Mouse (Mus musculus) spleen, postnatal 14 days (tissue): Measurements from ENCODE around the gene Alkbh6.

Source experiments
- DNase-seq, 2 experiments: peaks; one replicate each; pipeline ENCODE4 v3.0.0; 2021 to 2022; ENCODE audit warnings: low spot score in 2 of 2

Alkbh6 gene

GRCm38 (mm10) chr7:30308076-30309005 is at the start of gene Alkbh6:
Gene Alkbh6, plus strand, starts transcription at chr7:30308717.
- DNase-seq: peak; percentile 71 to 76

- DNase-seq: no peak
Measured at GRCm38 (mm10) chr7:30265041-30265440, 43.5 kb upstream of the Alkbh6 start.

- DNase-seq: no peak
Measured at GRCm38 (mm10) chr7:30265531-30265930, 43.0 kb upstream of the Alkbh6 start.

- no peak for DNase-seq
Measured at GRCm38 (mm10) chr7:30265935-30266334, 42.6 kb upstream of the Alkbh6 start.

- DNase-seq: no peak
Measured at GRCm38 (mm10) chr7:30266780-30267179, 41.7 kb upstream of the Alkbh6 start.

- no peak for DNase-seq
Measured at GRCm38 (mm10) chr7:30269641-30270040, 38.9 kb upstream of the Alkbh6 start.

GRCm38 (mm10) chr7:30274383-30274782 is 34.1 kb upstream of the Alkbh6 start:
- no peak for DNase-seq

GRCm38 (mm10) chr7:30278911-30279310 is 29.6 kb upstream of the Alkbh6 start:
- no peak for DNase-seq

- DNase-seq: no peak
Measured at GRCm38 (mm10) chr7:30279536-30279935, 29.0 kb upstream of the Alkbh6 start.

GRCm38 (mm10) chr7:30279951-30280669 is 28.4 kb upstream of the Alkbh6 start, which contains the start of the genes Thap8 and Wdr62:
Gene Thap8, plus strand, starts transcription at chr7:30280094.
Gene Wdr62, minus strand, starts transcription at chr7:30280419.
- DNase-seq: peak; percentile 83 to 89

- DNase-seq: peak; percentile 48 to 58
Measured at GRCm38 (mm10) chr7:30280670-30281138, 27.8 kb upstream of the Alkbh6 start.

GRCm38 (mm10) chr7:30281522-30281921 is 27.0 kb upstream of the Alkbh6 start:
- no peak for DNase-seq

- DNase-seq: no peak
Measured at GRCm38 (mm10) chr7:30282740-30283139, 25.8 kb upstream of the Alkbh6 start.

GRCm38 (mm10) chr7:30286701-30287410 is 21.7 kb upstream of the Alkbh6 start:
- DNase-seq: no peak

GRCm38 (mm10) chr7:30288046-30288445 is 20.5 kb upstream of the Alkbh6 start:
- no peak for DNase-seq

- no peak for DNase-seq
Measured at GRCm38 (mm10) chr7:30289071-30289713, 19.3 kb upstream of the Alkbh6 start.

GRCm38 (mm10) chr7:30289714-30290399 is 18.7 kb upstream of the Alkbh6 start:
- DNase-seq: no peak

GRCm38 (mm10) chr7:30291215-30292131 is 17.0 kb upstream of the Alkbh6 start, which contains the start of gene Clip3:
Gene Clip3, plus strand, starts transcription at chr7:30291728.
- no peak for DNase-seq

- no peak for DNase-seq
Measured at GRCm38 (mm10) chr7:30293795-30294194, 14.7 kb upstream of the Alkbh6 start.

GRCm38 (mm10) chr7:30294296-30294695 is 14.2 kb upstream of the Alkbh6 start:
- no peak for DNase-seq
